In genomic region chr5:34930151-34930975, GRCm38 (mm10) we compare ENCODE assay signal across 11 mouse cellular contexts. TPM values are rescaled to one million over a fixed set of nuclear protein-coding genes. Genes with fewer than 3 reads are reported as not detected.
DNase-seq lines count a peak whose midpoint lies in the region; ATAC-seq and TF ChIP-seq lines count a peak whose summit lies in the region.
"Had no signal": no experiment of that assay in that cellular context is flagged by ENCODE, and none has a peak within 500 bp of the region (broad histone marks: within the 10 kb centered on the region; RNA-seq: fewer than 3 reads in every experiment).

No protein-coding gene starts in this region.

- peaks cover 14% of the 10 kb centered on the region for H3K4me1 ChIP-seq in lung, postnatal 0 days (ENCODE audit: insufficient read depth, low read depth, low read length)
- H3K4me1 ChIP-seq in embryonic facial prominence, embryonic 11.5 days (ENCODE audit: control insufficient read depth, insufficient read depth, low read length) = no peaks in the 10 kb centered on the region; the same call in 1 of the 2 replicates
- peaks cover 6% of the 10 kb centered on the region for H3K4me1 ChIP-seq in hindbrain, embryonic 16.5 days (ENCODE audit: control insufficient read depth, insufficient read depth, low read depth, low read length)
- peaks cover 5% of the 10 kb centered on the region; the same call in 1 of the 2 replicates for H3K4me1 ChIP-seq in midbrain, embryonic 15.5 days

- no peak overlapping the region for H3K4me3 ChIP-seq in lung, postnatal 0 days (ENCODE audit: low read depth, low read length)
- H3K4me3 ChIP-seq in embryonic facial prominence, embryonic 11.5 days (ENCODE audit: low read depth, low read length) = no peak overlapping the region
- no peak overlapping the region for H3K4me3 ChIP-seq in hindbrain, embryonic 16.5 days (ENCODE audit: low read length)
- no peak overlapping the region for H3K4me3 ChIP-seq in midbrain, embryonic 15.5 days

- H3K9me3 ChIP-seq in lung, postnatal 0 days (ENCODE audit: low read length) = no peaks in the 10 kb centered on the region
- no peaks in the 10 kb centered on the region for H3K9me3 ChIP-seq in embryonic facial prominence, embryonic 11.5 days (replicated peaks; ENCODE audit: control insufficient read depth, low read length)
- H3K9me3 ChIP-seq in hindbrain, embryonic 16.5 days (ENCODE audit: control insufficient read depth, low read length) = no peaks in the 10 kb centered on the region
- H3K9me3 ChIP-seq in midbrain, embryonic 15.5 days = no peaks in the 10 kb centered on the region
- H3K9me3 ChIP-seq: G1E had no signal

- no peaks in the 10 kb centered on the region for H3K27me3 ChIP-seq in lung, postnatal 0 days (replicated peaks; ENCODE audit: insufficient read depth, low read length)
- H3K27me3 ChIP-seq in embryonic facial prominence, embryonic 11.5 days (ENCODE audit: control insufficient read depth, insufficient read depth, low read length) = no peaks in the 10 kb centered on the region
- H3K27me3 ChIP-seq in hindbrain, embryonic 16.5 days (replicated peaks; ENCODE audit: control insufficient read depth, insufficient read depth, low read length) = no peaks in the 10 kb centered on the region
- H3K27me3 ChIP-seq in midbrain, embryonic 15.5 days (replicated peaks) = no peaks in the 10 kb centered on the region

- TF ChIP-seq CTCF in lung, postnatal 0 days (IDR thresholded peaks at IDR 0.05) = no peak

- no peak for ATAC-seq in lung, postnatal 0 days
- no peak for ATAC-seq in embryonic facial prominence, embryonic 11.5 days (replicated peaks; ENCODE audit: insufficient number of reproducible peaks, low FRiP score, low TSS enrichment, low read depth)
- ATAC-seq in hindbrain, embryonic 16.5 days = no peak
- no peak for ATAC-seq in midbrain, embryonic 15.5 days (replicated peaks)
- ATAC-seq in cerebellum, adult (ENCODE audit: insufficient number of reproducible peaks, low FRiP score, low TSS enrichment) = no peak

- no peaks in the 10 kb centered on the region for H3K36me3 ChIP-seq in lung, postnatal 0 days (ENCODE audit: insufficient read depth, low read length)
- H3K36me3 ChIP-seq in embryonic facial prominence, embryonic 11.5 days (replicated peaks; ENCODE audit: control insufficient read depth, insufficient read depth, low read depth, low read length) = no peaks in the 10 kb centered on the region
- H3K36me3 ChIP-seq in hindbrain, embryonic 16.5 days (ENCODE audit: control insufficient read depth, insufficient read depth, low read length) = no peaks in the 10 kb centered on the region; the same call in 1 of the 2 replicates
- H3K36me3 ChIP-seq in midbrain, embryonic 15.5 days (replicated peaks) = no peaks in the 10 kb centered on the region
- H3K36me3 ChIP-seq: G1E had no signal

- no peak overlapping the region for H3K9ac ChIP-seq in lung, postnatal 0 days (replicated peaks; ENCODE audit: low read depth)
- H3K9ac ChIP-seq in embryonic facial prominence, embryonic 11.5 days (replicated peaks; ENCODE audit: low read length) = no peak overlapping the region
- H3K9ac ChIP-seq in hindbrain, embryonic 16.5 days (ENCODE audit: low read depth, low read length) = no peak overlapping the region
- H3K9ac ChIP-seq in midbrain, embryonic 15.5 days = no peak overlapping the region

- H3K27ac ChIP-seq in lung, postnatal 0 days (ENCODE audit: low read length) = peak overlapping the region; percentile 79
- H3K27ac ChIP-seq in embryonic facial prominence, embryonic 11.5 days (replicated peaks; ENCODE audit: low read depth, low read length) = peak overlapping the region; percentile 35; the same call in 1 of the 2 replicates
- H3K27ac ChIP-seq in hindbrain, embryonic 16.5 days (ENCODE audit: low read depth, low read length) = peak overlapping the region; percentile 21; the same call in 1 of the 2 replicates
- peak overlapping the region; percentile 47; the same call in 1 of the 2 replicates for H3K27ac ChIP-seq in midbrain, embryonic 15.5 days

- no peak for TF ChIP-seq EP300 in lung, postnatal 0 days (IDR thresholded peaks at IDR 0.05)

- H3K4me2 ChIP-seq in lung, postnatal 0 days (replicated peaks; ENCODE audit: low read depth, low read length) = no peak overlapping the region
- no peak overlapping the region for H3K4me2 ChIP-seq in embryonic facial prominence, embryonic 11.5 days (ENCODE audit: low read depth, low read length)
- H3K4me2 ChIP-seq in hindbrain, embryonic 16.5 days (ENCODE audit: low read length) = no peak overlapping the region
- no peak overlapping the region for H3K4me2 ChIP-seq in midbrain, embryonic 15.5 days

- WGBS in lung, postnatal 0 days = 84% methylated on average over 9 of the region's 9 CpGs
- 86% methylated on average over 9 of the region's 9 CpGs for WGBS in embryonic facial prominence, embryonic 11.5 days
- WGBS in hindbrain, embryonic 16.5 days = 54% methylated on average over 9 of the region's 9 CpGs
- WGBS in midbrain, embryonic 15.5 days = 71% methylated on average over 9 of the region's 9 CpGs

- DNase-seq in lung, postnatal 0 days (ENCODE audit: low spot score) = no peak
- DNase-seq in lung, postnatal 10 days = no peak
- no peak for DNase-seq in embryonic facial prominence, embryonic 11.5 days (ENCODE audit: low spot score)
- DNase-seq in adrenal gland, adult 18-20 months (ENCODE audit: low spot score in 2 of 2) = no peak
- DNase-seq: heart, adult 11 months; kidney, adult 11 months; thymus, postnatal 4 days had no signal

RNA-seq across cellular contexts. Expression of gene Rgs12, which starts 18.9 kb away (rescaled TPM):
- polyA plus RNA-seq in lung, postnatal 0 days (2015; fragmentation: Nextera tagmentation; extraction: Ambion mirVana) = 45.5 and 46.7 TPM in 2 replicates
- 33.7 and 34.4 TPM in 2 replicates for polyA plus RNA-seq in embryonic facial prominence, embryonic 11.5 days (2014; fragmentation: Nextera tagmentation; extraction: Ambion mirVana)
- 40.3 and 41.1 TPM in 2 replicates for polyA plus RNA-seq in hindbrain, embryonic 16.5 days (2015; fragmentation: Nextera tagmentation; extraction: Ambion mirVana)
- 52.7 and 60.1 TPM in 2 replicates for polyA plus RNA-seq in midbrain, embryonic 15.5 days (2015; fragmentation: Nextera tagmentation; extraction: Ambion mirVana)
- total RNA-seq in adrenal gland, adult 18-20 months (2021) = 10 to 100 TPM in 1 of 2 experiments, 1 to 10 TPM in 1; 6.4 to 20.2 TPM

RNA-seq across cellular contexts. Expression of gene Msantd1, which starts 22.6 kb away (rescaled TPM):
- polyA plus RNA-seq in lung, postnatal 0 days (2015; fragmentation: Nextera tagmentation; extraction: Ambion mirVana) = 0.50 and 0.73 TPM in 2 replicates
- 0.80 and 0.84 TPM in 2 replicates for polyA plus RNA-seq in embryonic facial prominence, embryonic 11.5 days (2014; fragmentation: Nextera tagmentation; extraction: Ambion mirVana)
- polyA plus RNA-seq in hindbrain, embryonic 16.5 days (2015; fragmentation: Nextera tagmentation; extraction: Ambion mirVana) = 6.1 and 6.9 TPM in 2 replicates
- 6.5 and 6.8 TPM in 2 replicates for polyA plus RNA-seq in midbrain, embryonic 15.5 days (2015; fragmentation: Nextera tagmentation; extraction: Ambion mirVana)
- total RNA-seq in adrenal gland, adult 18-20 months (2021) = 1 to 10 TPM; 1.3 to 2.8 TPM

Comparison
In these comparisons a context has a peak if more than half of its experiments do, and no peak if none do; other contexts are left out.
1. H3K27ac ChIP-seq: peak in every context shown above with its lines; median percentile 79 in lung, postnatal 0 days; 47 in midbrain, embryonic 15.5 days; 35 in embryonic facial prominence, embryonic 11.5 days; 21 in hindbrain, embryonic 16.5 days.